Mouse (Mus musculus): ENCODE measurements around the gene Zswim8. TPM values are rescaled to one million over a fixed set of nuclear protein-coding genes. Genes with fewer than 3 reads are reported as not detected.

The Zswim8 gene
- polyA plus RNA-seq, 1 experiment = 75.4 TPM

DNA sequence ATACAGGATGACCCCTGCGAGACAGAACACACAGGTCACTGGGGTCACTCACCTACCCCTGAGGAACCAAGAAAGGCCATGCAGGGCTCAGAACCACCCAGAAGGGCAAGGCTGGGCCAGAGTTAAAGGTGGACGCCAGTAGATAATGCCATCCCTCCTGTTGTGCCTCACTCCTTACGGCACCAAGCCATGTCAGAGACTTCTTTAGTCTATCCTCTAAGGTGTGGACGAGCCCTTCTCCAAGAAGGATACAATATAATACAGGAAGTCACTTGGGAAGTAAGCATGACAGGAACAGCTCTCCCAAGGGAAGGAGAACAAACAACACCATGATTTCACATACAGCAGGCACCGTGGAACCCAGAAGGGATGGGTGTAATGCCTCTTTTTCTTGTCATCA is 57.6 kb downstream of the Zswim8 start:
- WGBS = 83% methylated on average over 5 of the region's 5 CpGs

DNA sequence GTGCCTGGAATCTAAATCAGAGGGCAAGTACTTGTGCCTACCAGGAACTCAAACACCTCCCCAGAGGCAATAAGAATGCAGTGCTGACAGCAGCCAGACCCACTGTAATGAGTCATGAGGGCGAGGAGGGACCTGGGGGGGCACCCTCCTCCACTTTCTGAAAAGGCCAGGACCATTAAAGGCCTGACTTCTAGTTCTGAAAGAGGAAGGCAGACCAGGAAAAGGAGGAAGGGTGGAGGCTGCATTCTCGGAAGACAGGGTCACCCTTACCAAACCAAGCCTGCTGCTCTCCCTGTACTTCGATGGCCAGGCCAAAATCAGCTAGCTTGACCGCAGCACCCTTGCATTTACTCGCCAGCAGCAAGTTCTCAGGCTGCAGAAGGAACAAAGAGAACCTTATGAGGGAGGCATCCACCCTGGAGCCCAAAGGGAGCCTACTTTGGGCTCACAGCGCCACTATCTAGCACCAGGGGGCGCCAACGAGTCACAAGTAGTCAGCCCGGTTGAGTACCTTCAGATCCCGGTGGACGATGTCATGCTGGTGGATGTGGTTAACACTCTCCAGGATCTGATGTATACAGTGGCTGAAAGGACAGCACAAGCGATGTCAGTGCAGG is 58.4 kb downstream of the Zswim8 start:
- 26% methylated on average over 12 of the region's 12 CpGs for WGBS
- peak; percentile 43 for DNase-seq (ENCODE audit: low read depth, low spot score)

More for the DNA sequence above, 57.6 kb downstream of the Zswim8 start:
- no peak for DNase-seq (ENCODE audit: low read depth, low spot score)

- 85% methylated on average over 7 of the region's 7 CpGs for WGBS
- no peak for DNase-seq (ENCODE audit: low read depth, low spot score)
These were observed 60.6 kb downstream of the Zswim8 start for GRCm38 (mm10) chr14:20767936-20768335.

DNA sequence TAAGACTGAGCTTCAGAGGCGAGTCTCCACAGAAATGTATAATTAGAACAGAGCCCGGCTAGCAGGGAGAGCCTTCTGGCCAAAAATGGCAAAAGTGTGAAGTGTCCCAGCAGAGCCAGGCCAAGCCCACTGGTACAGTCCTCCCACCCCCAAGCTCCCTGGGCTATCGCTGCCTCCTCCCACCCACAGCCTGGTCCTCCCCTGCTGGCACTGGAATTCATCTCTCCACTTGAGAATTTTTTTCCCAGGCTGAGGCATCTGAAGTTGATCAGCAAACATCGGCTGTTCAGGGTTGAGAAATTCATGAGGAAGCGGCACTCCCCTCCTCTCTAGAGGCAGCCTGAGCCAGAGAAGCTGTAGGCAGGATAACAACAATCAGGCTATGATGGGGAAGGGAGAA is 61.2 kb downstream of the Zswim8 start:
- DNase-seq (ENCODE audit: low read depth, low spot score) = no peak

GRCm38 (mm10) chr14:20771941-20772340 is 64.6 kb downstream of the Zswim8 start:
- no peak for DNase-seq (ENCODE audit: low read depth, low spot score)
- 39% methylated on average over 3 of the region's 3 CpGs for WGBS

More for the DNA sequence above, 61.2 kb downstream of the Zswim8 start:
- 73% methylated on average over 5 of the region's 5 CpGs for WGBS

DNA sequence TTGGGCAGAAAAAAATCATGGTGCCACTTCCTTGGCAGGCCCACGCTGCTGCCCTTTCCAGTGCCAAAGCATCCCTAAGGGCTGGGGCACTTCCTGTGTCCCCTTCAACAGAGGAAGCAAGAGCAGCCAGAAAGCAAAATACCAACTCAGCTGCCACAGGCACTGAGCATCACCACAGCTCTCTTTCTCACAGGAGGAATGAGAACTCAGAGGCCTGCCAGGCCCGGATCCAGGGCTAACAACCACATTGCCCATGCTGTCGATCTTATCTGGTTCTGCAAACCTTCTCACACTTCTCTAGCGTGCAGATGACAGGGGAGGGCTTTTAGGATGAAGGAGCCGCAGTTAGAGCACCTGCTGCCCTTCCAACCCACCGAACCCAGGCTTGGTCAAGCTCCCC is 65.5 kb downstream of the Zswim8 start:
- WGBS = 73% methylated on average over 6 of the region's 6 CpGs
- DNase-seq (ENCODE audit: low read depth, low spot score) = no peak

Other genes with a start within 250 kb of the Zswim8 start
- gene Anxa7, start 227.4 kb upstream of the Zswim8 start, polyA plus RNA-seq (2012; rRNA removed) = 49.6 and 52.9 TPM in 2 replicates
- 0.63 and 0.64 TPM in 2 replicates for gene Mss51, start 210.7 kb upstream of the Zswim8 start, polyA plus RNA-seq (2012; rRNA removed)
- 10.7 and 11.9 TPM in 2 replicates for gene Ppp3cb, start 161.0 kb upstream of the Zswim8 start, polyA plus RNA-seq (2012; rRNA removed)
- gene Usp54, start 66.5 kb upstream of the Zswim8 start, polyA plus RNA-seq (2012; rRNA removed) = 2.4 and 3.1 TPM in 2 replicates
- gene Myoz1, start 51.0 kb upstream of the Zswim8 start, polyA plus RNA-seq (2012; rRNA removed) = 0.30 TPM in 1 of 2 replicates, not detected in the other
- 0.07 and 0.09 TPM in 2 replicates for gene Synpo2l, start 39.2 kb upstream of the Zswim8 start, polyA plus RNA-seq (2012; rRNA removed)
- gene Sec24c, start 33.2 kb upstream of the Zswim8 start, polyA plus RNA-seq (2012; rRNA removed) = 117 and 195 TPM in 2 replicates
- 4.2 and 6.4 TPM in 2 replicates for gene Fut11, start 12.6 kb upstream of the Zswim8 start, polyA plus RNA-seq (2012; rRNA removed)
- 42.2 and 47.2 TPM in 2 replicates for gene Chchd1, start 4.5 kb upstream of the Zswim8 start, polyA plus RNA-seq (2012; rRNA removed)
- gene Ndst2, start 27.0 kb downstream of the Zswim8 start, polyA plus RNA-seq (2012; rRNA removed) = 25.4 and 33.5 TPM in 2 replicates
- gene Camk2g, start 86.5 kb downstream of the Zswim8 start, polyA plus RNA-seq (2012; rRNA removed) = 11.4 and 14.7 TPM in 2 replicates
- 4.1 and 5.6 TPM in 2 replicates for gene Plau, start 129.1 kb downstream of the Zswim8 start, polyA plus RNA-seq (2012; rRNA removed)
- gene Vcl, start 221.8 kb downstream of the Zswim8 start, polyA plus RNA-seq (2012; rRNA removed) = 28.1 and 40.3 TPM in 2 replicates